Mouse (Mus musculus) neural tube, embryonic 15.5 days (tissue): ENCODE measurements around the gene Gpr3. TPM values are rescaled to one million over a fixed set of nuclear protein-coding genes. Genes with fewer than 3 reads are reported as not detected.

Experiments used
- ATAC-seq: fragments of 200-750 bp; cut with Nextera tagmentation; 2 replicates; pipeline ENCODE4 v1.8.0; 2017; ENCODE audit warnings: mild to moderate bottlenecking, moderate TSS enrichment, moderate library complexity; ENCODE audit not compliant: low FRiP score
- H3K27ac ChIP-seq: fragments of 300-500 bp; sonication (generic); replicated peaks from 2 replicates; pipeline ENCODE4 v1.5.1; 2015; ENCODE audit warnings: mild to moderate bottlenecking, inconsistent platforms
- H3K27me3 ChIP-seq: fragments of 300-500 bp; sonication (generic); replicated peaks from 2 replicates; pipeline ENCODE4 v1.6.1; 2015; ENCODE audit warnings: inconsistent platforms
- H3K36me3 ChIP-seq: fragments of 300-500 bp; sonication (generic); 2 replicates; pipeline ENCODE4 v1.6.1; 2015; ENCODE audit warnings: inconsistent platforms
- H3K4me1 ChIP-seq: fragments of 300-500 bp; sonication (generic); 2 replicates; pipeline ENCODE4 v1.6.1; 2015; ENCODE audit warnings: inconsistent platforms
- H3K4me2 ChIP-seq: fragments of 300-500 bp; sonication (generic); 2 replicates; pipeline ENCODE4 v1.6.1; 2015; ENCODE audit warnings: inconsistent platforms, mild to moderate bottlenecking, moderate library complexity
- H3K4me3 ChIP-seq: fragments of 300-500 bp; sonication (generic); replicated peaks from 2 replicates; pipeline ENCODE4 v1.5.1; 2015; ENCODE audit warnings: mild to moderate bottlenecking, inconsistent platforms
- H3K9ac ChIP-seq: fragments of 300-500 bp; sonication (generic); replicated peaks from 2 replicates; pipeline ENCODE4 v1.6.1; 2015; ENCODE audit warnings: mild to moderate bottlenecking, inconsistent platforms
- H3K9me3 ChIP-seq: fragments of 300-500 bp; sonication (generic); replicated peaks from 2 replicates; pipeline ENCODE4 v1.6.1; 2016; ENCODE audit warnings: inconsistent platforms
- WGBS: fragments of 180-500 bp; shearing (Covaris S2); methylation state at CpG from one replicate; pipeline ENCODE4 v1.1.7; 2015; ENCODE audit warnings: mixed read lengths; 5-methylcytosine and 5-hydroxymethylcytosine counted together
- polyA plus RNA-seq: library from polyadenylated mRNA; unstranded; fragments of >200 nt; fragmentation: Nextera tagmentation; extraction: Ambion mirVana; gene quantifications from 2 replicates; pipeline ENCODE4 v1.2.1, GENCODE M21; 2015

Gpr3 gene
- polyA plus RNA-seq, 1 experiment from 2014 or later = 2.5 TPM

GRCm38 (mm10) chr4:133196852-133197251 lies 15.5 kb downstream of the Gpr3 start:
- Histone ChIP-seq H3K27me3 (no peaks in the 10 kb centered on the region), H3K36me3 (peaks cover 34% of the 10 kb centered on the region), H3K4me1 (peaks cover 57% of the 10 kb centered on the region), H3K4me3 (no peak overlapping the region), H3K9me3 (no peaks in the 10 kb centered on the region), H3K4me2 (no peak overlapping the region), H3K9ac (0 out of 2 replicates have a peak overlapping the region, but pooled peaks have one; percentile 30), H3K27ac (peak overlapping the region; percentile 86)
- WGBS = 8% methylated on average over 7 of the region's 7 CpGs
- no peak for ATAC-seq

DNA sequence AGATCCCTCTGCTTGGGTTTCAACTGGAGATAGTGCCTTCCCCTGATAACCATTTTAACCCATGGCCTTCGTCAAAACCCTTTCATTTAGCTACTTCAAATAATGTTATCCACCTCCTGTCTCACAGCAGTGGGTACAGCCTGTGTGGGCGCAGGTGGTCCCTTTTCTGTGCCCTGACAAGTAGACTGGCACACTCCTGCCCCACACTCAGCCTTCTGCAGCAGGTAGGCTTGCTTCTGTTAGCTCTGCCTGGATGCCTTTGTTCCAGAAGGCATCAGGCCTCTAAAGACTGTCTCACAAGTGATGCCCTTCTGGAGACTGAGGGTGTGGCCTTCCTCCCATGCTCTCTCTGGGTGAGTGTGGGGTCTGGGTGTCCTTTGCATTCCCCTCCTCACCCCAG lies 16.2 kb downstream of the Gpr3 start:
- WGBS = 77% methylated on average over 2 of the region's 2 CpGs
- Histone ChIP-seq H3K4me1 (peaks cover 51% of the 10 kb centered on the region), H3K27ac (peak overlapping the region; percentile 86)

DNA sequence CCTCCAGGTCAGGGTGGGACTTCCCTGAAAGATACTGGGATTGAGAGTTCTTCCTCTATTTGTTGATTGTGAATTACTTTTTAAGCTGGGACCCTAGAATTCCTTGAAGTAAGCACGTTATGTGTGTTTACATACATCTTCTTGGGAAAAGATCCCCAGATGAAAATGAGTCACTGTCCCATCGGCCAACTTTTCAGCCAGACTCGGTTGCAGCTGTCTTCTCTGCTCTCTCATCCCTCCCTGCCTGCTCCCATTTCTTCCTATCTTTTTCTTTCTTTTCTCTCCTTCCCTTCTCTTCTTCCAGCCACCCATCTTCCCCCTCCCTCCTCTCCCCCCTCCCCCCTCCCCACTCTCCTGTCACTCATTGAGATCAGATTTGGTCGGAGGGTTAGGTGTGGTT lies 17.3 kb downstream of the Gpr3 start:
- peaks cover 51% of the 10 kb centered on the region for H3K36me3 ChIP-seq
- no peak overlapping the region for H3K4me2 ChIP-seq
- no peaks in the 10 kb centered on the region for H3K9me3 ChIP-seq
- H3K4me3 ChIP-seq = no peak overlapping the region
- H3K4me1 ChIP-seq = peaks cover 39% of the 10 kb centered on the region
- WGBS = 78% methylated on average over 4 of the region's 4 CpGs
- H3K27ac ChIP-seq = no peak overlapping the region
- H3K27me3 ChIP-seq = no peaks in the 10 kb centered on the region
- no peak overlapping the region for H3K9ac ChIP-seq
- no peak for ATAC-seq

More for the DNA sequence above, 16.2 kb downstream of the Gpr3 start:
- 0 out of 2 replicates have a peak overlapping the region, but pooled peaks have one; percentile 17 for H3K9ac ChIP-seq
- peaks cover 41% of the 10 kb centered on the region for H3K36me3 ChIP-seq
- H3K4me2 ChIP-seq = no peak overlapping the region
- H3K4me3 ChIP-seq = no peak overlapping the region
- no peak for ATAC-seq
- H3K9me3 ChIP-seq = no peaks in the 10 kb centered on the region
- H3K27me3 ChIP-seq = no peaks in the 10 kb centered on the region

DNA sequence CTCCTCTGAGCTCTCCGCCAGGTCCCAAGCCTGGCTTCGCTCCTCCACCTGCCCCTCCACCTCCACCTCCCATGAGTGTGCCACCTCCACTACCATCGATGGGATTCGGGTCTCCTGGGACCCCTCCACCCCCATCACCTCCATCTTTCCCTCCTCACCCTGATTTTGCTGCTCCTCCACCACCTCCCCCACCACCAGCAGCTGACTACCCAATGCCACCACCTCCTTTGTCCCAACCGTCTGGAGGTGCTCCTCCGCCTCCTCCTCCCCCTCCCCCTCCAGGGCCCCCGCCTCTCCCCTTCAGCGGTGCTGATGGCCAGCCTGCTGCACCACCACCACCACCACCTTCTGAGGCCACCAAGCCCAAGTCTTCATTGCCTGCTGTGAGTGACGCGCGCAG lies 17.9 kb downstream of the Gpr3 start:
- Histone ChIP-seq H3K27ac (no peak overlapping the region), H3K4me1 (peaks cover 34% of the 10 kb centered on the region), H3K4me2 (no peak overlapping the region), H3K4me3 (no peak overlapping the region), H3K36me3 (peaks cover 53% of the 10 kb centered on the region), H3K27me3 (no peaks in the 10 kb centered on the region), H3K9ac (no peak overlapping the region), H3K9me3 (no peaks in the 10 kb centered on the region)
- ATAC-seq = no peak
- WGBS = 88% methylated on average over 11 of the region's 11 CpGs

DNA sequence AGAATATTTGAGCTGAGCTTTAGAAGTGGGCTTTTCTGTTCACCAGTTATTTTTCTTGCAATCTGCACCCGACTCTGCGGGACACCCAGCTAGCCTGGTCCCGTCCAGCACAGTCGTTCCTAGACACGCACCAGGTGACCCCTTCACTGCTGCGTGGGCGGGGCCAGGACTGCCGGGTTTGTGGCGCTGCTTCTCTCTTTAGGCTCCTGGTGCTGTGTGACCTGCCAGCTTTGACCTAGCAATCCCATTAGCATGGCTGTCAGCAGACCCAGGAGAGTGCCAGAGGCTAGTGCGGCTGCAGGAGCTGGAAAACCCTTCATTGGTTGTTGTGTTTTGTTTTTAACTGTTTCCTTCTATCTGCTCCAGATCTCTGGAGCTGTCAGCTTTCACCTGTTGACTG lies 22.9 kb downstream of the Gpr3 start:
- WGBS = 78% methylated on average over 10 of the region's 10 CpGs
- Histone ChIP-seq H3K36me3 (peaks cover 63% of the 10 kb centered on the region), H3K4me3 (no peak overlapping the region), H3K27me3 (no peaks in the 10 kb centered on the region), H3K9ac (no peak overlapping the region), H3K27ac (no peak overlapping the region), H3K9me3 (no peaks in the 10 kb centered on the region), H3K4me2 (no peak overlapping the region), H3K4me1 (peaks cover 11% of the 10 kb centered on the region)
- ATAC-seq = no peak

DNA sequence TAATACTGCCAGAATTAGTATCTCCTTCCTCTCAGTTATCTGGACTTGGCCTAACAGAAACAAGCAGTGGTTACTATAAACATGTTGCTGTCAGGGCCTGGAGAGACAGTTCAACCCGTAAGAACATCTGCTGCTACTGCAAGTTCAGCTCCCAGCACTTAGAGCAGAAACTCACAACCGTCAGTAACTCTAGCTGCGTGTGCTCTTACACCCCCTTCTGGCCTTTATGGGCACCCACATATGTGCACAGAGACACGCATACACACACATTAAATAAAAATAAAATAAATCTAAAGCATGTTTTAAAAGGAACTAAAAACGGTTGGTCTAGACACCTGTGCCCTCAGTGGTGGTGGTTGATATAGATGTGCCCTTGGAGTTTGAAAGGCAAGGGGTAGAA lies 25.5 kb downstream of the Gpr3 start:
- Histone ChIP-seq H3K27ac (no peak overlapping the region), H3K9me3 (no peaks in the 10 kb centered on the region), H3K36me3 (peaks cover 42% of the 10 kb centered on the region), H3K4me1 (peaks cover 17% of the 10 kb centered on the region), H3K4me3 (no peak overlapping the region), H3K4me2 (no peak overlapping the region), H3K27me3 (no peaks in the 10 kb centered on the region), H3K9ac (no peak overlapping the region)
- 92% methylated on average over 5 of the region's 5 CpGs for WGBS
- no peak for ATAC-seq

- H3K9me3 ChIP-seq = no peaks in the 10 kb centered on the region
- H3K27ac ChIP-seq = no peak overlapping the region
- H3K9ac ChIP-seq = no peak overlapping the region
- H3K4me2 ChIP-seq = no peak overlapping the region
- no peak overlapping the region for H3K4me3 ChIP-seq
- H3K36me3 ChIP-seq = peaks cover 33% of the 10 kb centered on the region
- no peak for ATAC-seq
- H3K27me3 ChIP-seq = no peaks in the 10 kb centered on the region
- WGBS = 79% methylated on average over 8 of the region's 8 CpGs
- peaks cover 17% of the 10 kb centered on the region for H3K4me1 ChIP-seq
These were observed 26.4 kb downstream of the Gpr3 start for GRCm38 (mm10) chr4:133185893-133186292.

DNA sequence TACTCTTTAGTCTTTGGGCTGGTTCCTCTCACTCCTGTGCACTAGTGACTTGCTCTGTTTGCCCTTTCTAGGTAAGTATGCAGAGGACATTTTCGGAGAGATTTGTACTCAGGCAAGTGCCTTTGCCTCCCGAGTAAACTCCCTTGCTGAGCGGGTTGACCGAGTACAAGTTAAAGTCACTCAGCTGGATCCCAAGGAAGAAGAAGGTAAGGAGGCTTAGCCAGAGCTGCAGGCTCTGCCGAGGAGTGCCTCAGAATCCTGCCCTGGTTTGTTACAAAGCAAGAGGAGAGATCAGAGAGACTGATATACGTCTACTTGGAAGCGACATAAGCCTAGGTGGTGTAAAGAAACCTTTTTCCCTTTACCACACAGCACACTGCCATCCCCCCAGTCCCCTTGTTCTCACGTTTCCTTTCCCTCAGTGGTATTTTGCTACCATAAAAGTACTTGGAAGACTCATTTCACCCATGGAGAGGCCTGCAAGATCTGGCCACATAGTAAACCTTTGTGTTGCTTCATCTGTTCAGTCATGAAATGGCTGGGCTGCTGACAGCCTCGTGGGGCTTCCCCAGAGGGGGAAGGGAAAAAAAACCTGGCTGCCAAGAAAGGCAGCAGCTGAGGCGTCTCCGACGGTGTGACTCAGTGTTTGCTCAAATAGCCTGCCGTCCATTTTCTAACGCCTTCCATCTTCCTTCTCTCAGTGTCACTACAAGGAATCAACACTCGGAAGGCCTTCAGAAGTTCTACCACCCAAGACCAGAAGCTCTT lies 27.3 kb downstream of the Gpr3 start:
- ATAC-seq = no peak
- no peak overlapping the region for H3K4me2 ChIP-seq
- WGBS = 32% methylated on average over 15 of the region's 15 CpGs

GRCm38 (mm10) chr4:133184031-133184897 lies 28.1 kb downstream of the Gpr3 start:
- WGBS = 45% methylated on average over 14 of the region's 14 CpGs
- Histone ChIP-seq H3K4me3 (no peak overlapping the region), H3K27ac (no peak overlapping the region), H3K9me3 (no peaks in the 10 kb centered on the region), H3K4me2 (no peak overlapping the region), H3K9ac (no peak overlapping the region), H3K27me3 (no peaks in the 10 kb centered on the region), H3K4me1 (peaks cover 17% of the 10 kb centered on the region), H3K36me3 (peaks cover 21% of the 10 kb centered on the region)
- ATAC-seq = no peak

More for the DNA sequence above, 27.3 kb downstream of the Gpr3 start:
- Histone ChIP-seq H3K27me3 (no peaks in the 10 kb centered on the region), H3K4me3 (no peak overlapping the region), H3K27ac (no peak overlapping the region), H3K4me1 (peaks cover 17% of the 10 kb centered on the region), H3K36me3 (peaks cover 26% of the 10 kb centered on the region), H3K9me3 (no peaks in the 10 kb centered on the region), H3K9ac (no peak overlapping the region)

DNA sequence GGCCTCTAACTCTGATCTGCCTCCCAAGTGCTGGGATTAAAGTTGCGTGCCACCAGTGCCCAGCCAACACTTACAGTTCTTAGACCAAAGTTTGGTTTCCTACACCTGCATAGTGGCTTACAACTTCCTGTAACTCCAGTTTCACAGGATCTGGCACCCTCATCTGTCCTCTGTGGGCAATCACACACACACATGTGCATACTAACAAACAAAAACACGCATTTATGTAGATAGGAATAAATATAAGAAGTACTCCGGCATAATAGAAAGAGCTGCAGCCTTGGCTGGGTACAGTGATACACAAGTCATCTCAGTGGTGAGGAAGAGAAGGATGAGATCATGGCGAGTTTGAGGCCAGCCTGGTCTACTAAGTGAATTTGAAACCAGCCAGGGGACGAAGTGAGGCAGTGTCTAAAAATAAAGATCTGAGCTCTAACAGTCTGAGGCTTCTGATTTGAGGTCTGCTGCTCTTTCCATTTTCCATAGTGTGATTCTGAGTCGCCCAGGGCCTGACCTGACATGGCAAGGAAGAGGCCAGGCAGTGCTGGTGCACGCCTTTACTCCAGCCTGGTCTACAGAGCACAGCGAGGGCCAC lies 29.8 kb downstream of the Gpr3 start:
- no peak overlapping the region for H3K27ac ChIP-seq
- H3K27me3 ChIP-seq = no peaks in the 10 kb centered on the region
- H3K36me3 ChIP-seq = peaks cover 11% of the 10 kb centered on the region; the same call in 1 of the 2 replicates
- no peaks in the 10 kb centered on the region for H3K9me3 ChIP-seq
- H3K4me1 ChIP-seq = peaks cover 22% of the 10 kb centered on the region
- no peak overlapping the region for H3K4me3 ChIP-seq
- no peak overlapping the region for H3K9ac ChIP-seq
- 94% methylated on average over 8 of the region's 8 CpGs for WGBS
- H3K4me2 ChIP-seq = no peak overlapping the region
- no peak for ATAC-seq

DNA sequence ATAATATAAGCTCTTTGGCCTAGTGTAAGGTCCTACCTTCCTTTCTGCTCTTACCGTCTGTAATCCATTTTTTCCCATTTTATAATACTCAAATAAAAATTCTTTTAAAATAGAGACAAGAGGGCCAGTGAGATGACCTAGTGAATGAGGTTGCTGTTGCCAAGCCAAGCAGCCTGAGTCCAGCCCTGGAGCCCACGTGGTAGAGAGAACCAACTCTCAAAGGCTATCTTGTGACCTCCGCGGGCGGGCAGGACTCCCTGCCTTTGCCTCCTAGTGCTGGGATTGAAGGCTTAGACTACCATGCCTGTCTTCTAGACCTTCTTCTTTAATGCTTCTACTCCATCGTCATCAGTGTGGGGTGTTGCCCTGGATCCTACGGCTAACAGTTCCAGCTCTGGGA lies 33.1 kb downstream of the Gpr3 start:
- H3K27ac ChIP-seq = no peak overlapping the region
- ATAC-seq = no peak
- H3K9me3 ChIP-seq = no peaks in the 10 kb centered on the region
- H3K9ac ChIP-seq = no peak overlapping the region
- 94% methylated on average over 7 of the region's 7 CpGs for WGBS
- H3K36me3 ChIP-seq = 0 out of 2 replicates have a peak, but pooled peaks cover 2% of the 10 kb centered on the region
- H3K4me3 ChIP-seq = no peak overlapping the region
- H3K4me2 ChIP-seq = no peak overlapping the region
- H3K4me1 ChIP-seq = peaks cover 35% of the 10 kb centered on the region
- no peaks in the 10 kb centered on the region for H3K27me3 ChIP-seq
